Mouse (Mus musculus) CH12F3 (cell line): ENCODE measurements around the gene Angptl2.

Experiments
- in situ Hi-C: fragments of 300-500 bp; cut with MboI; formaldehyde crosslinking; loops from 2 replicates; pipeline ENCODE4 v1.14.3; 2020; ENCODE audit warnings: low sequenced_read_pairs

Angptl2 gene

GRCm38 (mm10) chr2:33228551-33228950 lies 12.7 kb downstream of the Angptl2 start:
- in situ Hi-C loops, result no loop called here

GRCm38 (mm10) chr2:33230701-33231100 lies 14.8 kb downstream of the Angptl2 start:
- in situ Hi-C loops, result no loop called here

- in situ Hi-C loops, result no loop called here
These were observed 15.9 kb downstream of the Angptl2 start for GRCm38 (mm10) chr2:33231788-33232187.

- in situ Hi-C loops, result no loop called here
These were observed 17.1 kb downstream of the Angptl2 start for GRCm38 (mm10) chr2:33232782-33233570.

- in situ Hi-C loops, result no loop called here
These were observed 18.0 kb downstream of the Angptl2 start for GRCm38 (mm10) chr2:33233856-33234255.

- in situ Hi-C loops, result no loop called here
These were observed 19.0 kb downstream of the Angptl2 start for GRCm38 (mm10) chr2:33234848-33235247.

- in situ Hi-C loops, result no loop called here
These were observed 21.7 kb downstream of the Angptl2 start for GRCm38 (mm10) chr2:33237581-33237980.

GRCm38 (mm10) chr2:33244880-33245279 lies 29.0 kb downstream of the Angptl2 start:
- in situ Hi-C loops, result no loop called here

GRCm38 (mm10) chr2:33245350-33245749 lies 29.5 kb downstream of the Angptl2 start:
- in situ Hi-C loops, result no loop called here

GRCm38 (mm10) chr2:33246841-33247240 lies 31.0 kb downstream of the Angptl2 start:
- in situ Hi-C loops, result no loop called here

GRCm38 (mm10) chr2:33248549-33248948 lies 32.7 kb downstream of the Angptl2 start:
- in situ Hi-C loops, result no loop called here

- in situ Hi-C loops, result no loop called here
These were observed 34.2 kb downstream of the Angptl2 start for GRCm38 (mm10) chr2:33249922-33250633.

GRCm38 (mm10) chr2:33252751-33253150 lies 36.9 kb downstream of the Angptl2 start:
- in situ Hi-C loops, result no loop called here

- in situ Hi-C loops, result no loop called here
These were observed 37.8 kb downstream of the Angptl2 start for GRCm38 (mm10) chr2:33253572-33254190.

GRCm38 (mm10) chr2:33254318-33254985 lies 38.6 kb downstream of the Angptl2 start:
- in situ Hi-C loops, result no loop called here

- in situ Hi-C loops, result no loop called here
These were observed 41.1 kb downstream of the Angptl2 start for GRCm38 (mm10) chr2:33256769-33257537.

GRCm38 (mm10) chr2:33260772-33261171 lies 44.9 kb downstream of the Angptl2 start:
- in situ Hi-C loops, result no loop called here

- in situ Hi-C loops, result no loop called here
These were observed 45.6 kb downstream of the Angptl2 start for GRCm38 (mm10) chr2:33261475-33261874.

- in situ Hi-C loops, result no loop called here
These were observed 49.9 kb downstream of the Angptl2 start for GRCm38 (mm10) chr2:33265793-33266192.

- in situ Hi-C loops, result no loop called here
These were observed 51.2 kb downstream of the Angptl2 start for GRCm38 (mm10) chr2:33267075-33267474.
